Mouse (Mus musculus) G1E (cell line): ENCODE measurements around the gene Ppp1r15b. TPM values are rescaled to one million over a fixed set of nuclear protein-coding genes. Genes with fewer than 3 reads are reported as not detected.
A peak's percentile ranks its signal among the peaks of the same experiment; 100 is the strongest.

Experiments used
- ATAC-seq: 2 replicates; pipeline ENCODE4 v1.8.0; 2016; ENCODE audit warnings: mild to moderate bottlenecking; ENCODE audit not compliant: insufficient number of reproducible peaks, poor library complexity, low FRiP score, severe bottlenecking; ENCODE audit errors: extremely low read depth
- DNase-seq: peaks from one replicate; pipeline ENCODE4 v3.0.0; 2012; ENCODE audit warnings: low spot score
- H3K27me3 ChIP-seq: 2 replicates; pipeline ENCODE4 v1.6.1; 2012; ENCODE audit warnings: mild to moderate bottlenecking, low read length, inconsistent platforms; ENCODE audit not compliant: insufficient read depth
- H3K36me3 ChIP-seq: replicated peaks from 2 replicates; pipeline ENCODE3; 2012; ENCODE audit warnings: mild to moderate bottlenecking, inconsistent platforms
- H3K4me1 ChIP-seq: 2 replicates; pipeline ENCODE4 v1.6.1; 2012; ENCODE audit warnings: low read depth, low read length, inconsistent platforms, mixed read lengths; ENCODE audit not compliant: insufficient read depth
- H3K4me3 ChIP-seq: 2 replicates; pipeline ENCODE4 v1.5.1; 2012; ENCODE audit warnings: low read depth, mild to moderate bottlenecking, inconsistent platforms, low read length, moderate library complexity, mixed read lengths
- H3K9me3 ChIP-seq: replicated peaks from 2 replicates; pipeline ENCODE4 v1.6.1; 2012; ENCODE audit warnings: inconsistent platforms
- CTCF ChIP-seq: IDR thresholded peaks from 2 replicates; pipeline ENCODE4 v1.5.1; 2012; ENCODE audit warnings: low read depth, low read length, inconsistent platforms, mixed read lengths
- GATA1 ChIP-seq: IDR thresholded peaks from 2 replicates; pipeline ENCODE4 v1.6.1; 2012; ENCODE audit warnings: borderline replicate concordance, low read length, inconsistent platforms, mixed read lengths
- GATA2 ChIP-seq: IDR thresholded peaks from 2 replicates; pipeline ENCODE4 v1.6.1; 2012; ENCODE audit warnings: low read depth, low read length, inconsistent platforms, borderline replicate concordance
- POLR2AphosphoS5 ChIP-seq: IDR thresholded peaks from 2 replicates; pipeline ENCODE4 v1.6.1; 2012; ENCODE audit warnings: low read depth, low read length, inconsistent platforms; ENCODE audit not compliant: insufficient replicate concordance
- TAL1 ChIP-seq: conservative IDR thresholded peaks from 2 replicates; pipeline ENCODE4 v1.6.1; 2012; ENCODE audit warnings: low read depth, low read length, inconsistent platforms, mixed read lengths
- polyA plus RNA-seq: library from polyadenylated mRNA; stranded (reverse); fragments of >175 nt; gene quantifications from 2 replicates; pipeline ENCODE4 v1.2.3, GENCODE M21; 2012
- total RNA-seq, 2 experiments: library from RNA; stranded (forward) in 1 of 2; stranded (reverse) in 1 of 2; fragments of 200-1000 nt in 1 of 2; fragments of >200 nt in 1 of 2; fragmentation: Nextera tagmentation in 1 of 2; gene quantifications; 2 replicates each; pipeline ENCODE4 v1.2.3; 2014 to 2017

Ppp1r15b gene
- total and polyA plus RNA-seq, 3 experiments = 35.3 to 131 (median 100) TPM

DNA sequence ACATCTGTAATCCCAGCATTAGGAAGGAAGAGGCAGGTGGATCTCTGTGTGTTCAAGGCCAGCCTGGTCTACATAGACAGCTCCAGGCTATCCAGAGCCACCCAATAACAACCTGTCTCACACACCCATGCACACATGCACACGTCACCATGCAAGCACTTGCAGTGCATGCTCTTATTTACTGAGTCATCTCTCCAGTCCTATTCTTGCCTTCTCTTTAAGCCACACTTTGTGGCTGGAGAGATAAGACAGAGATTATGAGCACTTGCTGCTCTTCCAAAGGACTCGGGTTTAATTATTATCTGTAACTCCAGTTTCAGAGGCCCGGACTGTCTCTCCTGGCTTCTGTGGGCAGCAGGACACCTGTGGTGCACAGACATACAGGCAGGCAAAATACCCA lies 12.1 kb upstream of the Ppp1r15b start:
- Histone ChIP-seq H3K36me3 (no peaks in the 10 kb centered on the region), H3K4me1 (peaks cover 32% of the 10 kb centered on the region), H3K9me3 (peaks cover 2% of the 10 kb centered on the region; the same call in 1 of the 2 replicates), H3K4me3 (no peak overlapping the region), H3K27me3 (no peaks in the 10 kb centered on the region)
- no peak for DNase-seq
- no peak for TF ChIP-seq GATA2
- TF ChIP-seq TAL1 = peak; percentile 32; the same call in 1 of the 2 replicates
- ATAC-seq = peak; percentile 80

DNA sequence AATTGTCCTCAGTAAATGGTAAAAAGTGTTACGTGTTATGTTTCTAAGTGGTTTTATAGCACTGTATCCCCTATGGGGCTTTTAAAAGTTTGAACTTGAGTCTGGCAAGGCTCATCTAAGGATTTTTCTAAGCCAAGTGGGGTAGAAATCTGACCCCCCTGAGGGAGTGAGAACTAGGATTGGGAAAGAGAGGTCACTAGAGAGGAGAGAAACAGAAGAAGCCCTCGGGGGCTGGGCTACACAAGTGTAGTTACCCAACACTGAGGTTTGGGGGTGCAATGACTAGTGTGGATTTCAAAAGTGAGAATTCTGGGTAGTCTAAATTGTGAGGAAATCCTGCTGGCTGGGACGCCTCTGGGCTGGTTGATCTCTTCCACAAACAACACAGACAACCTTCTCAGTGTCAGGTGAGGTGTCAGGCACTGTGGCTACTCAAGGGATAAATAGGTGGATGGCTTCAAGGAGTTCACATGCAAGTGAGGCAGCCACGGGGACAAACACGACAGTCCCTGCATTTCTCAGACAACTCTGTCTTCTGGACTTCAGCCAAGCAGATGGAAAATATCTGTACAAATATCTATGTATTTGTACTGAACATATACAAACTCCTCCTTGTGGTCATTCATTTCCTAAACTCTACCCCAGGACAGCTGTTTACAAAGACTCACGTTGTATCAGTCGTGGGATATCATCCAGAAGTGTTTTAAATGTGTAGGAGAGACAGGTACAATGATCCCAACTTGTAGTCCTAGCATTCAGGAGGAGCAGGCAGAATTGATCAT lies 10.8 kb upstream of the Ppp1r15b start:
- no peak for ATAC-seq
- TF ChIP-seq GATA2 (no peak), GATA1 (no peak), CTCF (no peak), POLR2AphosphoS5 (no peak), TAL1 (no peak)
- no peak overlapping the region for H3K4me3 ChIP-seq
- no peak for DNase-seq
- no peaks in the 10 kb centered on the region for H3K36me3 ChIP-seq
- H3K9me3 ChIP-seq = no peaks in the 10 kb centered on the region
- peaks cover 34% of the 10 kb centered on the region for H3K4me1 ChIP-seq
- H3K27me3 ChIP-seq = no peaks in the 10 kb centered on the region

DNA sequence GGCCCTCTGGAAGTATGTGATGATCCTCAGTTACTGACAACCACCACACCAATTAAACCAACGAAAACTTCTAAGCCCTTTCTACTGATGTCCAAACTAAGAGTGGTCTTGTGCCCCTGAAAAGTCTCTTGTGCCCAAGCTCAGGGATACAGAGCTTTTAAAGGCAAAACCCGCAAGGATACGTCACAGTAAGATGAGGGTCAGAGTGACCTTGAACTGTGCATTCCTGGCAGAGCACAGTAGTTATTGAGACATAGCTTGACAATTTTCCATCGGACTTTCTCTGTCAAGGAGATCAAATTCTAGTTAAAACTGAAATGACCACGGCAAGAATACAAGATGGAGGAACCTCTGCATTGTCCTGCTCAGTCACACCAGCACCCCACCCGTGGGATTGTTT lies 9.7 kb upstream of the Ppp1r15b start:
- no peaks in the 10 kb centered on the region; the same call in 1 of the 2 replicates for H3K9me3 ChIP-seq
- no peak for TF ChIP-seq TAL1
- TF ChIP-seq GATA2 = no peak
- no peak for TF ChIP-seq CTCF
- no peak overlapping the region for H3K4me3 ChIP-seq
- DNase-seq = no peak
- H3K4me1 ChIP-seq = peaks cover 37% of the 10 kb centered on the region
- H3K27me3 ChIP-seq = no peaks in the 10 kb centered on the region
- ATAC-seq = no peak
- no peaks in the 10 kb centered on the region for H3K36me3 ChIP-seq

DNA sequence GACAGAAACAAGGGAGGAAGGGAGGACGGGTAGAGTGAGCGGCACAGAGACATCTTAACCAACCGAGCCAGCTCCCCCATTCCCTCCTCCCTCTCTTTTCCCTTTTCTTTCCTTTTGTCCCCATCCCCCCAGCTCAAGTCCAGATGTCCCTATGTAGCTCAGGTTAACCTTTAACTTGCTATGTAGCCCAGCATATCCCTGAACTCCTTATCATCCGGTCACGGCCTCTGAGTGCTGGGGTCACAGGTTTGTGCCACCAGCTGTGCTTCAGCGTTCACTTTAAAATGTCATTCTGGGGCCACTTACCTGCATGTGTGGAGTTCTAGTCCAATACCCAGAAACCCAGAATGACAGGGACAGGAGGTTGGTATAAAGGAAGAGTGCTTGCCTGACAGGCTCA lies 6.8 kb upstream of the Ppp1r15b start:
- H3K4me1 ChIP-seq = peaks cover 35% of the 10 kb centered on the region
- no peak overlapping the region for H3K4me3 ChIP-seq
- ATAC-seq = no peak
- no peaks in the 10 kb centered on the region for H3K36me3 ChIP-seq
- TF ChIP-seq POLR2AphosphoS5 (no peak), CTCF (no peak), GATA2 (no peak), GATA1 (no peak), TAL1 (no peak)
- H3K9me3 ChIP-seq = no peaks in the 10 kb centered on the region; the same call in 1 of the 2 replicates
- no peaks in the 10 kb centered on the region for H3K27me3 ChIP-seq
- DNase-seq = no peak

DNA sequence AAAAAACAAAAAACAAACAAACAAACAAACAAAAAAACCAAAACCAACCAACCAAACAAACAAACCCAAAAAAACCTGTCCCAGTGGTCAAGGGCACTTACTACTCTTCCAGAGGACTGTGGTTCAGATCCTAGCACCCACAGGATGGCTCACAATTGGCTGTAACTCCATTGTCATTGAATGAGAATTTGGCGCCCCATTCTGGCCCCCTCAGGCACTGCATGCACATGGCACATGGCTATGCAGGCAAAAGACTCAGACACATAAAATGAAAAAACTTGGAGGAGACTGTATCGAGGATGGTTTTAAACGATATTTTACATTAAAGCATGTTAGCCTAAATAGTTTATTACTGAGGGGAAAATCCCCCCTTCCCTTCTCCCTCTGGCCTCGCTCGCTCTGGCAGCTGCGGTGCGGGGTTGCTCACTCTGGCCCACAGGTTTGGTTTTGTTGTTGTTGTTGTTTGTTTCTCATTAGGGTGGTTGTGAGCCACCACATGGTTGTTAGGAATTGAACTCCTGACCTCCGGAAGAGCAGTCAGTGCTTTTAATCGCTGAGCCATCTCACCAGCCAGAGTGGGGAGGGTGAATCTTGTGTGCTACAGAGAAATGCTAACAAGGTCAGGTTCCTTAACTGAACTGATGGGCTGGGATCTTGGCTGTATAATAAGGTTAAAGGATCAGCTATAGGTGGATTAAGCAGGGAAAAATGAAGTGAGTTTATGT lies 5.1 kb upstream of the Ppp1r15b start:
- Histone ChIP-seq H3K36me3 (no peaks in the 10 kb centered on the region), H3K9me3 (no peaks in the 10 kb centered on the region; the same call in 1 of the 2 replicates), H3K4me1 (peaks cover 36% of the 10 kb centered on the region), H3K4me3 (no peak overlapping the region), H3K27me3 (no peaks in the 10 kb centered on the region)
- no peak for DNase-seq
- ATAC-seq = no peak
- TF ChIP-seq POLR2AphosphoS5 (no peak), TAL1 (no peak), GATA1 (no peak), GATA2 (no peak), CTCF (no peak)

DNA sequence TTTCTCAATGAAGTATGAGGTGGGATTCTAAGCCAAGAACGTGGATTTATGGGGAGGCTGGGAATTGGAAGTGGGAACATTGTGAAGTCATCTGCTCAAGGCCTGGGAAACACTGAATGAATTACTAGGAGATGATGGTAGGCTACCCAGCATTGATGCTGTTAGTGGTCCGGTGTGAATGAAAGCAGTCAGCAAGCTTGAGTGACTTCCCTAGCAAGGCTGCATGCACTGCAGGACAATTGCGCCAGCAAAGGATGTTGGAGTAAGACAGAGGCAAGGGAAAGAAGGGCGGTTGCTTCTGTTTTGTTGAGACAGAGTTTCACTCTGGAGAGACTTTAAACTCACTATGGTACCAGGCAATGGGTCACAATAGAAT lies 4.6 kb upstream of the Ppp1r15b start:
- Histone ChIP-seq H3K27me3 (no peaks in the 10 kb centered on the region), H3K4me1 (peaks cover 34% of the 10 kb centered on the region), H3K36me3 (no peaks in the 10 kb centered on the region), H3K4me3 (no peak overlapping the region), H3K9me3 (no peaks in the 10 kb centered on the region; the same call in 1 of the 2 replicates)
- DNase-seq (no peak), ATAC-seq (no peak)
- no peak for TF ChIP-seq GATA1
- no peak for TF ChIP-seq GATA2
- no peak for TF ChIP-seq CTCF
- TF ChIP-seq TAL1 = no peak
- TF ChIP-seq POLR2AphosphoS5 = no peak
